Mouse (Mus musculus) left cerebral cortex, adult 2 months (tissue): ENCODE measurements at regions not wholly inside any gene's neighbourhood (a gene's known extent, or its start where the extent isn't known, plus 50 kb on each side); places are given as distances from the start of the nearest gene placed in this dataset.
A peak's percentile ranks its signal among the peaks of the same experiment; 100 is the strongest.

Experiments
- DNase-seq, 2 experiments: peaks; one replicate each; pipeline ENCODE4 v3.0.0; 2021 to 2022; ENCODE audit warnings: low spot score in 2 of 2, mixed read lengths in 1 of 2; ENCODE audit errors: extremely low spot score in 1 of 2
- H3K27ac ChIP-seq: fragments of 200-600 bp; 2 replicates; pipeline ENCODE4 v1.8.1; 2022
- H3K4me3 ChIP-seq: fragments of 200-600 bp; 2 replicates; pipeline ENCODE4 v1.8.1; 2022
- CTCF ChIP-seq: fragments of 200-600 bp; IDR thresholded peaks from 2 replicates; pipeline ENCODE4 v1.8.1; 2022; ENCODE audit warnings: antibody characterized with exemption, mild to moderate bottlenecking, moderate library complexity
- intact Hi-C: fragments of 180-260 bp; cut with DNase I; formaldehyde crosslinking; loops from one replicate; pipeline ENCODE4 v1.15.1; 2025

DNA sequence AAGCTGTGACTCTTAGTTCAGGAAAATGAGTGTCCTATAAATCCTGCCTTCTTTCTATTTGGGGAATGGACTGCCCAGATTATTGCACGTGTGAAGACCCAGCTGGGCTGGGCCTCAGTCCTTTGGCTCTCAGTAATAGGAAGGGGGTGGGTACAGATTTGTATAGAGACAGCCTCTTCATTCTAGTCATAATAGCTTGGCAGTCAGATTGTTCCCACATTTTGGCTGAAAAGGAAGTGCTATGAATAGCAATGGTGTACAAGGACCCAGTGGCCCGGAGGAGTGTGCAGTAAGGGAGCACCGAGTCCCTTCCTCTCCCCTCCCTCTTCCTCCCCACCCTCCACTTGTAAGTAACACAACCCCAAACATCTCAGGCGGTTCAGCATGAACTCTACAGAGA, 113.5 kb upstream of the Arhgap5 start:
- peak overlapping the region; percentile 59 for H3K27ac ChIP-seq
- no peak overlapping the region for H3K4me3 ChIP-seq
- no peak for DNase-seq
- TF ChIP-seq CTCF, result no peak
- intact Hi-C loops, result no loop called here

DNA sequence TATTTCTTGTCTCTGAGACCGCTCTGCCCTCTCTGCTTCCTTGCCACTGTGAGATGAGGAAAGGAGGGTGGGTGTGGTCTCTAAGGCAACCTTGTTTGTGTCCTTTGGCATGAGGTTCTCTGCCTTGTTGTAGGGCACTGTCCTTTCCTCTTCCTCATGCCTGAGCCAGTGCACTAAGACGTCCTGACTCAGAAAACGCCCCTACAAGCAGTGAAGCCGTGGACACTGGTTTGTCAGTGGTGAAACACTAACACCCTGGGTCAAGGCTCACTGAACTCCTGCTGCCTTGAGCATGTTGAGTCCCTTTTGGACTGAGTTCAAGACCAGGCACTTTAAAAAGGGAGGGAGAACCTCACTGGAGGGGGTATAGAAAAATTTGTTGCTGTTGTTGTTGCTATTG, 111.1 kb upstream of the Arhgap5 start:
- H3K4me3 ChIP-seq, result no peak overlapping the region
- intact Hi-C loops, result no loop called here
- TF ChIP-seq CTCF, result no peak
- DNase-seq, result no peak
- no peak overlapping the region for H3K27ac ChIP-seq

DNA sequence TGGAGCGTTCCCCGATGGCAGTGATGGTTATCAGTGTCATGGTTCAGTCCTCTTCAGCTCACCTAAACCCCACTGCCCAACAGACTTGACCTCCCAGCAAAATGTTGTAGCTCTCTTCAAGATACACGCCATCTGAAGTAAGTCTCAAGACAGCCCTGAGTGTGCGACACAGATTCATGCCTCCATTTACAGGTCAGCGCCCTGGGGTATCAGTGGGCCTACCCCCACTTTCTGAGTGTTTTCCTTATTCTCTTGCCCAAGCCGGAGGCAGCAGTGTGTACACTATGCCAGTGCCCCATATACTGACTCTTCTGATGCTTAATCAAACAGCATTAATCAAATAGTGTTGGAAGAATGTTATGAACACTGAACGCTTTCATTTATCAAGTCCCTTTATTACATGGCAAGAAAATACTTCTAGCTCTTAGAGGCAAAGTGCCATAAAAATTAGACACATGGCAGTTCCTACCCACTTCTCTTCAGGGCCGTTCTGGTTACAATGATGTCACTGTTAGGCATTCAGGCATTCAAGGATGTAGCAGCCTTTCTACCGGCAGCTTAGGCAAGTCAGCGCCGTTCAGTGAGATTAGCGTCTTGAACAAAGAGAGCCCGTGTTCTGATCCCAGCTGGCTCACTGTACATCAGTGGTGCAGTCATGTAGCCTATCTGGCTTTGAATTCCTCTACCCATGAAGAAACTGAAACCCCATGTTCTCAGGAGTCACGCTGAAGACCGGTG, 109.6 kb upstream of the Arhgap5 start:
- no peak for DNase-seq
- TF ChIP-seq CTCF, result no peak
- no peak overlapping the region for H3K27ac ChIP-seq
- intact Hi-C loops, result no loop called here
- no peak overlapping the region for H3K4me3 ChIP-seq

DNA sequence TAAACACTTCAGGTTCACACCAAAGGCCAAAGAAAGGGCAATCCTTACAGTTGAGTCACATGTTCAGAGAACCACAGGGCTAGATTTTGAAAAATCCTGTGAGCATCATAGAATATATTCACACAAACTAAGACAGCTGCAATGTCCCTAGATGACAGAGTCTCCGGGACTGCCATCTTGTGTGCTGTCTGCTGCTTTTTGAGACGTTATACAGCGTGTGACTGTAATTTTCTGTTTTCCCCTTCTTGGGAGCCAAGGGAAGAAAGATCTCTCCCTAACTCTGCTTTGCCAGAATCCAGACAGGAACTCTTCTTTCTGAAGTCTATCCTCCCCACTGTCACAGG, 109.1 kb upstream of the Arhgap5 start:
- no peak overlapping the region for H3K4me3 ChIP-seq
- no peak overlapping the region for H3K27ac ChIP-seq
- DNase-seq, result no peak
- intact Hi-C loops, result loop anchor here (1.0 to 5.0 kb wide), 2 partner anchors 109 to 208 kb away; partner anchors contain the start of gene Arhgap5
- no peak for TF ChIP-seq CTCF

DNA sequence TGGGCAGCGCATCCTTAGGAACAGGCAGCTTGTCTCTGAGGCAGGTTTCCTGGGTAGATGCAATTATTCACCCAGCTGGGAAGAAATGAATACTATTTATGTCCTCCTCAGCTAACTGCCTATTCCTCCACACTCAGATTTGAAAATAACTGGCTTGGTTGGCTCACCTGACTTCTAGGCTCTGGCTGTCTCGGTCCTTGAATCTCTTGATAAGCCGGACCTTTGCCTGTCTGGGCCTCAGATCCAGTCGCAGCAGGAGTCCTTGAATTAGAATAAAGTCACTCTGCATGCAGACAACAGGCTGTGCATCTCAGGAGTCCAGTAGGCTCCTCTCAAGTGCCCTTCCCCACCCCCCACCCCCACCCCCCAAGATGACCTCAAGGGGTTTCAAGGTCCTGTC, 108.7 kb upstream of the Arhgap5 start:
- H3K27ac ChIP-seq, result no peak overlapping the region
- intact Hi-C loops, result loop anchor here (1.0 to 5.0 kb wide), 2 partner anchors 108 to 207 kb away; partner anchors contain the start of gene Arhgap5
- H3K4me3 ChIP-seq, result no peak overlapping the region
- DNase-seq, result no peak
- no peak for TF ChIP-seq CTCF

DNA sequence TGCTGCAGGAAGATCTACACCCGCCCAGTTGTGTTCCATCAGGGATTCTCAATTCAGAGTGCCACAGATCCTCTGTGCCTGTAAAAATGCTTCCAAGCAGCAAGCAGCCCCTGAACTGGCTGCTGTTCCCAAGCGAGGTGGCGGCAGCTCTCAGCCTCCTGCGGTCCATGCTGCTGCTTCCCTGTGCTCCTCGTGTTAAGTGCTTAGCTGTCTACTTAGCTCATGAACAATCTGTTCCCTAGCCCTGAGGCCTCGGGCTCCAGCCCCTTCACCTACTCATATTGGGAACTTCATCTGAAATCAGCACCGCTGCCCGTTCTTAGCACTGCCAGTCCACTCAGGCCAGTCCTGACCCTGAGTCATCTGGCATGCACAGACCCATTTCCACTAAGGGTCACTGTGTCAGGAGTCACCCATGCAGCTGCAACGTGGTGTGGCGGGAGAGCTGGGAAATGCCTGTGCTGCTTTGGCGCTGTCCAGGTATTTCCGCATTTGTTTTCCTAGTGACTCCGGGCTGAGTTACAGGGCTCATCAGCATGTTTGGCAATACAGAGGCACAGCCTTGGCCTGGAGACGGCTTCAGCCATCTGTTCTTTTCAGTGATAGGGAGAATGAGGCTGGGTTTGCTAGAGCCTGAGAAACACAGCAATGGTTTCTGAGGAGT, 107.5 kb upstream of the Arhgap5 start:
- peak; percentile 22 to 39 for DNase-seq
- 0 out of 2 replicates have a peak overlapping the region, but pooled peaks have one; percentile 6 for H3K4me3 ChIP-seq
- intact Hi-C loops, result loop anchor here (5.0 kb wide), 1 partner anchor 206 kb away; no protein-coding TSS in a partner anchor
- no peak for TF ChIP-seq CTCF
- peak overlapping the region; percentile 56 for H3K27ac ChIP-seq

DNA sequence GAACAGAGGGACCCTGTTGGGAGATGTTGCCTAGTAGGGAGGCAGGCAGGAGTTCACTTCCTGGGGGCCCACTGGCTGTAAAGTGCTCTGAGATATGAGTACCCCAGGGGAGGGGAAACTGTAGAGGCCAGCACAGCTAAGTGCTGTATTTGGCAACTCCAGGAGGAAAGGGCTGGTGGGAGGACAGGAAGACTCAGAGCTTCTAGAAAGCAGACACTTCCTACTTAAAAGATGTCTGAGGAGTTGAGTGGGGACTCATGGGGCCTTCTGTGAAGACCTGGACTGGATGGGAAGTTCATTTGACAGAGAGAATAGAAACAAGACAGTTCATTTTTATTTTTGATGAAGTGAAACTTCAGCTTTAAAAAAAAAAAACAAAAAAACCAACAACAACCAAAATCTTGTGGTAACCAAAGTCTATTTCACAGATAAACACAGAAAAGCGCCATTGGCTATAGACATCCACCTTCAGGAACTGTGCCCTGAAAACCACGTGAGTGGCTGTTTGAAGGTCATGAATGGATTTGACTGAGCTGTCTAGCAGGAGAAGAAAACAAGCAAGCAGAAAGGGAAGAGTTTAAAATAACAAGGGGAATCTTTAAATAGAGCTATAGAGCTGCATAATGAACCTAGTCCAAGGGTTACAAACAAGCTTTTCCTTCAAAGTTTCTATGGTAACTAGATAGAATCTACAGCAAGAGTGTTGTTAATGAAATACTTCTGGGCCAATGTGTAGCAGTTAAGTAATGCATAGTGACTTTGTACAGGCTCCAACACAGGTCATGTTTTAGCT, 105.9 kb upstream of the Arhgap5 start:
- no peak for TF ChIP-seq CTCF
- intact Hi-C loops, result loop anchor here (5.0 kb wide), 1 partner anchor 204 kb away; no protein-coding TSS in a partner anchor
- H3K4me3 ChIP-seq, result no peak overlapping the region
- H3K27ac ChIP-seq, result no peak overlapping the region
- DNase-seq, result no peak

DNA sequence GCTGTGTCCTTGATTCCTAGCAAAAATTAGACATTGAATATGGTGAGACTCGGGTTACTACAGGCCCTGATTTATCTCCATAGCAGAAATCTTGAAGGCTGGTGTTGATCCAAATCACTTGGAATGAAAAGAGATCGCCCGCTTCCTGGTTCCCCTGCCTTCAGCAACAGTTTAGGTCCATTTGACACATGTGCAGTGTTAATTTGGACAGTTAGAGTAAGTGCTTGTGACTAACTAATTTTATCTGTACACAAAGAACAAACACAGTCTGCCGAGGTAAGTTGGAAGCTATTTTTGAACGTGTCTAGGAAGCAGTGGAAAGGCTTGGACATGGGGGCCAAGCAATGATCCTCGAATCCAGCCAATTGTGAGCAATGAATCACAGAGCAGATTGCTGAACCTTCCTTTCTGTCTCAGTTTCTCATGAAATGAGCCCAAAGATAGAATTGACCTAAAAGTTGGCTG, 105.2 kb upstream of the Arhgap5 start:
- TF ChIP-seq CTCF, result no peak
- H3K27ac ChIP-seq, result no peak overlapping the region
- intact Hi-C loops, result loop anchor here (5.0 kb wide), 1 partner anchor 204 kb away; no protein-coding TSS in a partner anchor
- no peak for DNase-seq
- H3K4me3 ChIP-seq, result no peak overlapping the region

DNA sequence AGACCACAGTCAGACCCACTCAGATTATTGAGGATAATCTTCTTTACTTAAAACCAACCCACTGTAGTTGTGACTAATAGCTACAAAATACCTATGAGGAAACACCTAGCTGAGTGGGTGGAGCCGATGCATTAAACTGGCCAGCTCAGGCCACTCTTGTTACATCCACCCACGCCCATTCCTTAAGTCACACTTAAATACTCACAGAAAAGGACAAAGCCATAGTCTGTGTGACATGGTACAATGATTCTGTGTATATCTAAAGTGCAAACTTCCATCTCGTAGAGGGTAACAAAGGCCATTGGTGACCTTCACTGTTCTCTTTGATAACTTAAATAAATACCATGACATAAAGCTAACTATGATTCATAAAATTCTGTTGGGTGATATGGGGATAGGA, 103.7 kb upstream of the Arhgap5 start:
- DNase-seq, result no peak
- Histone ChIP-seq H3K4me3 (no peak overlapping the region), H3K27ac (no peak overlapping the region)
- TF ChIP-seq CTCF, result no peak
- intact Hi-C loops, result no loop called here

DNA sequence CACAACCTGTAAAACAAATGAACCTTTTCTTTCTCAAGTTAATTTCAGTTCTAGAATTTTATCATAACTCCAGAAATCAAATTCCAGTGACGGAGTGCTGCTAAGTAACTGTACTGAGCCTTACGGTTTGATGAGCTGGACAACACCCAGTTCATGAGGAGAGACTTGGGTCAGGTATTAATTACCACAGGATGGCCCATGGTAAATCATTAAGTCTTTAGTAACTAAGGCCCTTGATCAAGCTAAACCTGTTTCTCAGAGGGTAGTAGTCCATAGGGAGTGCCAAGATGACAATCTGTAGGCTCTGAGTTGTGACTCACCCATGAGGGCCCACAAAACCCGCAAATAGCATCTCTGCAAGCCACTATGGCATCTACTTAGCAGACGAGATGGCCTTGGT, 101.1 kb upstream of the Arhgap5 start:
- Histone ChIP-seq H3K27ac (no peak overlapping the region), H3K4me3 (no peak overlapping the region)
- intact Hi-C loops, result no loop called here
- no peak for DNase-seq
- no peak for TF ChIP-seq CTCF

DNA sequence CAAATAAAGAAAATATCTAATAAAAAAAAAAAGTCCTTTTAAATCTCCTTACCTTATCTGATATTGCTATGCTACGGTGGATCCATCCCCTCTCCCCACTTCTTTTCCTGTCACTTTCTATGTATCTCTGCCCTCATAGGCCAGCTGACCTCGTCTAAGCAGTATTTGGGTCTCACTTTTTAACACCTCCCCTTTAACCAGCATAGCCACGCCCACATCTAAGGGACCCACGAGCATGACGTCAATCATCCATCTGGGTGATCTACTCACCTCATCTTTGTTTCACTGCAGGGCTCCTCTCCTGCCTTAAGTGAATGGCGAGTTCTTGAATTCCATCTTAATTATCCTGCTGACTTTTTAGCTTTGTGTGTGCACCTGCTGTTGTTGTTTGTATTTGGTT, 97.4 kb upstream of the Arhgap5 start:
- H3K4me3 ChIP-seq, result no peak overlapping the region
- no peak for DNase-seq
- intact Hi-C loops, result no loop called here
- no peak overlapping the region for H3K27ac ChIP-seq
- no peak for TF ChIP-seq CTCF
